Mouse (Mus musculus): Measurements from ENCODE around the gene Prelid3b. TPM values are rescaled to one million over a fixed set of nuclear protein-coding genes. Genes with fewer than 3 reads are reported as not detected.
A peak's percentile ranks its signal among the peaks of the same experiment; 100 is the strongest.

Gene Prelid3b
- total and polyA plus RNA-seq, 2 experiments from 2014 or later = 68.7 to 106 TPM

DNA sequence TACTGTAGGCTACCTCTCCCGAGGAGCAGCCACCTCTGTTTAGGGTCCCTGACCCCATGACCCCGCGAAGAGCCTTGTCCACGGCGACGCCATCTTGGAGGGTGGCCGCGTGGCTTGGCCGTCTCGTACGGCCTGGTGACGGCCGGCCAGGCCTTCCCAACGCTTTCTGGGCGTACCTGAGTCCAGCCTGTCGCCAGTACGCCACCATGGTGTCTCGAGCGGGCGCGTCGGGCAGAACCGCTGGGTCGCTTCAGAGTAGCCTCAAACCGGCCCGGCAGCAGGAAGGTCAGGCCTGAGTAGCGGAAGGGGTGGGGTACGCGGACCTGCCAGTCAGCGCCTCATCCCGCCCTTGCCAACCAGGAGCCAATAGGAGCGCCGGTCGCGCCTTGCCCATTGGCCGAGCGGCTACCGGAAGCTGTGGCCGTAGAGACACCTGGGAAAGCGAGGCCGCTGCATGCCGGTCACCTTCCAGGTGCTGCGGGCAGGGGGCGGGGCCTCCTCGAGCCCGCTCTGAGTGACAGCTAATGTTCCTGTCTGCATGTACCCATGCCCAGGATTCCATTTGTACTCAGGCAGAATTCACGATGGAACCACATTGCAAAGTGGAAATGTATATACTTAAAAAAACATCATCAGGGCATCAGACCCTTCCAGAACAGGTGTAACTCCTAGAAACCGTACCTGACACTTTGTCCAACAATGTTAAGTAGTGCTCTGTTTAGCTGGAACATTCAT lies 8.9 kb downstream of the Prelid3b start, which contains the start of gene Atp5e:
Atp5e (minus strand) TSS at position 317 of the 735 bp plus-strand sequence.
- H3K9me3 ChIP-seq (ENCODE audit: low read length) = no peaks in the 10 kb centered on the region
- peaks cover 43% of the 10 kb centered on the region for H3K36me3 ChIP-seq (ENCODE audit: insufficient read depth)
- ATAC-seq = peak; percentile 100
- H3K4me1 ChIP-seq (ENCODE audit: insufficient read depth) = peaks cover 7% of the 10 kb centered on the region; the same call in 1 of the 2 replicates
- 2% methylated on average over 48 of the region's 48 CpGs for WGBS
- TF ChIP-seq CTCF (IDR thresholded peaks at IDR 0.05; ENCODE audit: low read depth) = no peak; the same call in 1 of the 2 replicates
- peak within 1 kb of the TSS; percentile 75 for H3K4me3 ChIP-seq (ENCODE audit: low read depth, low read length)
- DNase-seq = peak; percentile 93
- peak within 1 kb of the TSS; percentile 69 for H3K4me2 ChIP-seq (ENCODE audit: low read depth)
- H3K9ac ChIP-seq = peak within 1 kb of the TSS; percentile 85
- no peaks in the 10 kb centered on the region for H3K27me3 ChIP-seq (ENCODE audit: insufficient read depth, low read length)
- peak within 1 kb of the TSS; percentile 64 for H3K27ac ChIP-seq (ENCODE audit: low read depth, low read length)

GRCm38 (mm10) chr2:174463370-174463769 lies 9.5 kb downstream of the Prelid3b start:
- Histone ChIP-seq H3K36me3 (ENCODE audit: insufficient read depth) (peaks cover 40% of the 10 kb centered on the region), H3K4me2 (ENCODE audit: low read depth) (peak overlapping the region; percentile 69), H3K4me1 (ENCODE audit: insufficient read depth) (peaks cover 7% of the 10 kb centered on the region; the same call in 1 of the 2 replicates), H3K9me3 (ENCODE audit: low read length) (no peaks in the 10 kb centered on the region), H3K9ac (peak overlapping the region; percentile 85), H3K4me3 (ENCODE audit: low read depth, low read length) (peak overlapping the region; percentile 75), H3K27ac (ENCODE audit: low read depth, low read length) (peak overlapping the region; percentile 64; the same call in 1 of the 2 replicates), H3K27me3 (ENCODE audit: insufficient read depth, low read length) (no peaks in the 10 kb centered on the region)
- DNase-seq = no peak
- no peak for TF ChIP-seq CTCF (IDR thresholded peaks at IDR 0.05; ENCODE audit: low read depth)
- ATAC-seq = peak; percentile 32; the same call in 1 of the 2 replicates
- WGBS = 40% methylated on average over 10 of the region's 10 CpGs

DNA sequence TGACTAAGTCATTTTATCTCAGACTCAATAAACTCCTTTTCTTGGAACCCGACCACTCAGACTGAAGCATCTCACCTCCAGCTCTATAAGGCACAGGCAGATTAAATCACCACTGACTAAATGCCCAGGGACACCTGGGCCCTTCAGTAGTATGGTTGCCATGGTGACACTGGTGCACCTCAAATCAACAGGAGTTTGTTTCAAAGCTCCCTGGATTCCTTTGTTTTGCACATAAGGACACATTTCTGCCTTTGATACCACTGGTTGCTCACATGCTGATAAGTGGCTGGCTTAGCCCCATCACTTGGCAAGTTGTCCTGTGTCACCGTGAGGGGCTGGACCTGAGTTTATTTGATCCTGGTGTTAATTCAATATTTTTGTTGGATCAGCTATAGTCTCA lies 13.5 kb downstream of the Prelid3b start:
- H3K27me3 ChIP-seq (ENCODE audit: insufficient read depth, low read length) = no peaks in the 10 kb centered on the region
- H3K4me3 ChIP-seq (ENCODE audit: low read depth, low read length) = no peak overlapping the region
- no peak overlapping the region for H3K27ac ChIP-seq (ENCODE audit: low read depth, low read length)
- no peak for TF ChIP-seq CTCF (IDR thresholded peaks at IDR 0.05; ENCODE audit: low read depth)
- no peak for ATAC-seq
- 52% methylated on average over 2 of the region's 2 CpGs for WGBS
- no peak overlapping the region for H3K4me2 ChIP-seq (ENCODE audit: low read depth)
- no peaks in the 10 kb centered on the region for H3K9me3 ChIP-seq (ENCODE audit: low read length)
- H3K9ac ChIP-seq = no peak overlapping the region
- H3K36me3 ChIP-seq (ENCODE audit: insufficient read depth) = peaks cover 24% of the 10 kb centered on the region
- no peak for DNase-seq
- H3K4me1 ChIP-seq (ENCODE audit: insufficient read depth) = peaks cover 7% of the 10 kb centered on the region; the same call in 1 of the 2 replicates

DNA sequence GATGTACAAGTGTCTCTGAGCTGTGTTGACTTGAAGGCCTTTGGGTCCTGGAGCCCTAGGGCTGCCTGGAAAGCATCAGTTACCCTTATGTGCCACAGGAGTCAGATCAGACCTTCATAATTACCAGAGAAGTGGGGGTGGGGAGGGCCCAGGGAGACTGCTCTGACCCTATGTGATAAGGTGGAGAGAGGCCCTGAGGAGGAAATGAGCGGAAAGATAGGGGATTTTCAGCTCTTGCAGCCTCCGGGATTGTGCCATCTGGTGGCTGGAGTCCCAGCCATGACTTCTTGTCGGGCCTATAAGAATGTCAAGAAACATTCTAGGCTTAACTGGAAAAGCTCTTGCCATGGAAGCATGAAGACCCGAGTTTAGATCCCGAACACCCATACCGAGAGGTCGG lies 19.2 kb downstream of the Prelid3b start:
- Histone ChIP-seq H3K27me3 (ENCODE audit: insufficient read depth, low read length) (no peaks in the 10 kb centered on the region), H3K9ac (no peak overlapping the region), H3K4me2 (ENCODE audit: low read depth) (no peak overlapping the region), H3K4me3 (ENCODE audit: low read depth, low read length) (no peak overlapping the region), H3K4me1 (ENCODE audit: insufficient read depth) (no peaks in the 10 kb centered on the region), H3K9me3 (ENCODE audit: low read length) (no peaks in the 10 kb centered on the region), H3K27ac (ENCODE audit: low read depth, low read length) (no peak overlapping the region), H3K36me3 (ENCODE audit: insufficient read depth) (no peaks in the 10 kb centered on the region)
- ATAC-seq (no peak), DNase-seq (no peak)
- 74% methylated on average over 7 of the region's 7 CpGs for whole genome bisulfite sequencing
- TF ChIP-seq CTCF (IDR thresholded peaks at IDR 0.05; ENCODE audit: low read depth) = peak; percentile 22

- TF ChIP-seq CTCF (IDR thresholded peaks at IDR 0.05; ENCODE audit: low read depth) = no peak
- no peak within 1 kb of the TSS for H3K4me3 ChIP-seq (ENCODE audit: low read depth, low read length)
- H3K27me3 ChIP-seq (ENCODE audit: insufficient read depth, low read length) = no peaks in the 10 kb centered on the region
- WGBS = 79% methylated on average over 4 of the region's 4 CpGs
- H3K9me3 ChIP-seq (ENCODE audit: low read length) = no peaks in the 10 kb centered on the region
- no peak within 1 kb of the TSS for H3K9ac ChIP-seq
- H3K27ac ChIP-seq (ENCODE audit: low read depth, low read length) = no peak within 1 kb of the TSS
- H3K4me2 ChIP-seq (ENCODE audit: low read depth) = no peak within 1 kb of the TSS
- H3K36me3 ChIP-seq (ENCODE audit: insufficient read depth) = no peaks in the 10 kb centered on the region
- no peaks in the 10 kb centered on the region for H3K4me1 ChIP-seq (ENCODE audit: insufficient read depth)
- DNase-seq = no peak
- ATAC-seq = no peak
Observed at GRCm38 (mm10) chr2:174450353-174450752, 22.5 kb downstream of the Prelid3b start, which contains the start of gene Tubb1. TSS of gene Tubb1 (plus strand) at chr2:174450695.

GRCm38 (mm10) chr2:174448405-174448804 lies 24.5 kb downstream of the Prelid3b start:
- H3K4me3 ChIP-seq (ENCODE audit: low read depth, low read length) = no peak overlapping the region
- H3K36me3 ChIP-seq (ENCODE audit: insufficient read depth) = no peaks in the 10 kb centered on the region
- H3K27ac ChIP-seq (ENCODE audit: low read depth, low read length) = no peak overlapping the region
- no peaks in the 10 kb centered on the region for H3K27me3 ChIP-seq (ENCODE audit: insufficient read depth, low read length)
- no peak overlapping the region for H3K4me2 ChIP-seq (ENCODE audit: low read depth)
- DNase-seq = no peak
- ATAC-seq = no peak
- no peaks in the 10 kb centered on the region for H3K4me1 ChIP-seq (ENCODE audit: insufficient read depth)
- H3K9me3 ChIP-seq (ENCODE audit: low read length) = no peaks in the 10 kb centered on the region
- no peak for TF ChIP-seq CTCF (IDR thresholded peaks at IDR 0.05; ENCODE audit: low read depth)
- 90% methylated on average over 4 of the region's 4 CpGs for WGBS
- no peak overlapping the region for H3K9ac ChIP-seq

GRCm38 (mm10) chr2:174446905-174447304 lies 26.0 kb downstream of the Prelid3b start:
- Histone ChIP-seq H3K27ac (ENCODE audit: low read depth, low read length) (no peak overlapping the region), H3K4me1 (ENCODE audit: insufficient read depth) (no peaks in the 10 kb centered on the region), H3K36me3 (ENCODE audit: insufficient read depth) (no peaks in the 10 kb centered on the region), H3K9me3 (ENCODE audit: low read length) (no peaks in the 10 kb centered on the region), H3K4me2 (ENCODE audit: low read depth) (no peak overlapping the region), H3K27me3 (ENCODE audit: insufficient read depth, low read length) (no peaks in the 10 kb centered on the region), H3K9ac (no peak overlapping the region), H3K4me3 (ENCODE audit: low read depth, low read length) (no peak overlapping the region)
- DNase-seq (no peak), ATAC-seq (no peak)
- WGBS = 57% methylated on average over 8 of the region's 8 CpGs
- TF ChIP-seq CTCF (IDR thresholded peaks at IDR 0.05; ENCODE audit: low read depth) = no peak

Data from forebrain, postnatal 0 days (tissue).